Mouse (Mus musculus) stomach, embryonic 15.5 days (tissue): ENCODE measurements at regions not wholly inside any gene's neighbourhood (a gene's known extent, or its start where the extent isn't known, plus 50 kb on each side); places are given as distances from the start of the nearest gene placed in this dataset.

Experiments used
- ATAC-seq: fragments of 200-750 bp; cut with Nextera tagmentation; 2 replicates; pipeline ENCODE4 v1.8.0; 2017; ENCODE audit warnings: low read depth, moderate number of reproducible peaks, moderate TSS enrichment; ENCODE audit not compliant: insufficient read depth, low FRiP score
- H3K27ac ChIP-seq: fragments of 300-500 bp; sonication (generic); 2 replicates; pipeline ENCODE4 v1.5.1; 2015; ENCODE audit warnings: mild to moderate bottlenecking, inconsistent platforms
- H3K27me3 ChIP-seq: fragments of 300-500 bp; sonication (generic); replicated peaks from 2 replicates; pipeline ENCODE4 v1.6.1; 2015; ENCODE audit warnings: inconsistent platforms
- H3K36me3 ChIP-seq: fragments of 300-500 bp; sonication (generic); 2 replicates; pipeline ENCODE4 v1.6.1; 2015; ENCODE audit warnings: inconsistent platforms
- H3K4me1 ChIP-seq: fragments of 300-500 bp; sonication (generic); 2 replicates; pipeline ENCODE4 v1.6.1; 2015; ENCODE audit warnings: inconsistent platforms
- H3K4me2 ChIP-seq: fragments of 300-500 bp; sonication (generic); 2 replicates; pipeline ENCODE4 v1.6.1; 2015; ENCODE audit warnings: mild to moderate bottlenecking, inconsistent platforms
- H3K4me3 ChIP-seq: fragments of 300-500 bp; sonication (generic); replicated peaks from 2 replicates; pipeline ENCODE4 v1.5.1; 2015; ENCODE audit warnings: inconsistent platforms
- H3K9ac ChIP-seq: fragments of 300-500 bp; sonication (generic); 2 replicates; pipeline ENCODE4 v1.6.1; 2015; ENCODE audit warnings: inconsistent platforms
- H3K9me3 ChIP-seq: fragments of 300-500 bp; sonication (generic); 2 replicates; pipeline ENCODE4 v1.6.1; 2016; ENCODE audit warnings: inconsistent platforms
- WGBS: fragments of 180-500 bp; shearing (Covaris S2); methylation state at CpG from one replicate; pipeline ENCODE4 v1.1.7; 2015; 5-methylcytosine and 5-hydroxymethylcytosine counted together

- WGBS: 59% methylated on average over 21 of the region's 21 CpGs
- Histone ChIP-seq H3K27ac (no peak overlapping the region), H3K9ac (no peak overlapping the region), H3K4me3 (no peak overlapping the region), H3K27me3 (no peaks in the 10 kb centered on the region), H3K4me1 (no peaks in the 10 kb centered on the region), H3K4me2 (0 out of 2 replicates have a peak overlapping the region, but pooled peaks have one; percentile 22), H3K9me3 (no peaks in the 10 kb centered on the region), H3K36me3 (no peaks in the 10 kb centered on the region)
- no peak for ATAC-seq
These were observed 65.4 kb upstream of the Tes start for GRCm38 (mm10) chr6:16999451-17000139.

- no peak overlapping the region for H3K4me2 ChIP-seq
- no peak overlapping the region for H3K27ac ChIP-seq
- 49% methylated on average over 10 of the region's 10 CpGs for WGBS
- no peak for ATAC-seq
- H3K9me3 ChIP-seq: no peaks in the 10 kb centered on the region
- H3K27me3 ChIP-seq: no peaks in the 10 kb centered on the region
- H3K36me3 ChIP-seq: no peaks in the 10 kb centered on the region
- H3K4me3 ChIP-seq: no peak overlapping the region
- no peaks in the 10 kb centered on the region for H3K4me1 ChIP-seq
- H3K9ac ChIP-seq: no peak overlapping the region
These were observed 69.4 kb upstream of the Tes start for GRCm38 (mm10) chr6:16995495-16995936.

- Histone ChIP-seq H3K27ac (no peak overlapping the region), H3K4me1 (no peaks in the 10 kb centered on the region), H3K9ac (no peak overlapping the region), H3K4me3 (no peak overlapping the region), H3K27me3 (no peaks in the 10 kb centered on the region), H3K9me3 (no peaks in the 10 kb centered on the region), H3K36me3 (no peaks in the 10 kb centered on the region), H3K4me2 (no peak overlapping the region)
- no peak for ATAC-seq
- WGBS: 8% methylated on average over 8 of the region's 8 CpGs
These were observed 70.2 kb upstream of the Tes start for GRCm38 (mm10) chr6:16994711-16995110.

- no peak for ATAC-seq
These were observed 72.9 kb upstream of the Tes start for GRCm38 (mm10) chr6:16991996-16992591.

GRCm38 (mm10) chr6:16978206-16978505 is 79.9 kb upstream of the Tfec start:
- Histone ChIP-seq H3K36me3 (no peaks in the 10 kb centered on the region), H3K4me3 (no peak overlapping the region), H3K4me1 (0 out of 2 replicates have a peak, but pooled peaks cover 4% of the 10 kb centered on the region), H3K9ac (no peak overlapping the region), H3K27me3 (no peaks in the 10 kb centered on the region), H3K9me3 (no peaks in the 10 kb centered on the region), H3K27ac (no peak overlapping the region), H3K4me2 (no peak overlapping the region)
- WGBS: 25% methylated on average over 3 of the region's 3 CpGs
- ATAC-seq: no peak

More at GRCm38 (mm10) chr6:16991996-16992591, 72.9 kb upstream of the Tes start:
- no peaks in the 10 kb centered on the region for H3K4me1 ChIP-seq
- no peak overlapping the region for H3K9ac ChIP-seq
- no peaks in the 10 kb centered on the region for H3K36me3 ChIP-seq
- no peak overlapping the region for H3K27ac ChIP-seq
- H3K9me3 ChIP-seq: no peaks in the 10 kb centered on the region
- H3K27me3 ChIP-seq: no peaks in the 10 kb centered on the region
- 75% methylated on average over 15 of the region's 15 CpGs for WGBS
- H3K4me2 ChIP-seq: no peak overlapping the region
- no peak overlapping the region for H3K4me3 ChIP-seq

- Histone ChIP-seq H3K4me3 (no peak overlapping the region), H3K4me1 (0 out of 2 replicates have a peak, but pooled peaks cover 4% of the 10 kb centered on the region), H3K27me3 (no peaks in the 10 kb centered on the region), H3K9ac (no peak overlapping the region), H3K9me3 (no peaks in the 10 kb centered on the region), H3K36me3 (no peaks in the 10 kb centered on the region), H3K27ac (no peak overlapping the region), H3K4me2 (no peak overlapping the region)
- no peak for ATAC-seq
- WGBS: 62% methylated on average over 14 of the region's 14 CpGs
These were observed 79.4 kb upstream of the Tfec start for GRCm38 (mm10) chr6:16977392-16978205.

GRCm38 (mm10) chr6:16965658-16966057 is 67.4 kb upstream of the Tfec start:
- H3K36me3 ChIP-seq: no peaks in the 10 kb centered on the region
- ATAC-seq: no peak
- no peaks in the 10 kb centered on the region for H3K4me1 ChIP-seq
- no peak overlapping the region for H3K27ac ChIP-seq
- no peak overlapping the region for H3K4me3 ChIP-seq
- H3K27me3 ChIP-seq: no peaks in the 10 kb centered on the region
- no peak overlapping the region for H3K4me2 ChIP-seq
- H3K9ac ChIP-seq: no peak overlapping the region
- no peaks in the 10 kb centered on the region for H3K9me3 ChIP-seq
- WGBS: 51% methylated on average over 5 of the region's 5 CpGs

GRCm38 (mm10) chr6:16964362-16964761 is 66.1 kb upstream of the Tfec start:
- Histone ChIP-seq H3K9ac (no peak overlapping the region), H3K27me3 (no peaks in the 10 kb centered on the region), H3K36me3 (no peaks in the 10 kb centered on the region), H3K4me3 (no peak overlapping the region), H3K4me1 (no peaks in the 10 kb centered on the region), H3K9me3 (no peaks in the 10 kb centered on the region), H3K4me2 (no peak overlapping the region), H3K27ac (no peak overlapping the region; the same call in 1 of the 2 replicates)
- WGBS: 69% methylated on average over 2 of the region's 2 CpGs
- no peak for ATAC-seq

GRCm38 (mm10) chr6:16963958-16964357 is 65.7 kb upstream of the Tfec start:
- Histone ChIP-seq H3K4me2 (no peak overlapping the region), H3K9me3 (no peaks in the 10 kb centered on the region), H3K36me3 (no peaks in the 10 kb centered on the region), H3K27ac (no peak overlapping the region; the same call in 1 of the 2 replicates), H3K4me1 (no peaks in the 10 kb centered on the region), H3K27me3 (no peaks in the 10 kb centered on the region), H3K4me3 (no peak overlapping the region), H3K9ac (no peak overlapping the region)
- ATAC-seq: no peak
- 72% methylated on average over 3 of the region's 3 CpGs for WGBS

GRCm38 (mm10) chr6:16958102-16958501 is 59.9 kb upstream of the Tfec start:
- no peak for ATAC-seq
- no peaks in the 10 kb centered on the region for H3K4me1 ChIP-seq
- WGBS: 54% methylated on average over 3 of the region's 3 CpGs
- H3K27ac ChIP-seq: no peak overlapping the region
- no peaks in the 10 kb centered on the region for H3K9me3 ChIP-seq
- H3K4me2 ChIP-seq: no peak overlapping the region
- no peaks in the 10 kb centered on the region for H3K27me3 ChIP-seq
- no peak overlapping the region for H3K4me3 ChIP-seq
- no peaks in the 10 kb centered on the region for H3K36me3 ChIP-seq
- H3K9ac ChIP-seq: no peak overlapping the region

- Histone ChIP-seq H3K4me2 (no peak overlapping the region), H3K27ac (no peak overlapping the region), H3K4me3 (no peak overlapping the region), H3K9ac (no peak overlapping the region), H3K4me1 (no peaks in the 10 kb centered on the region), H3K9me3 (no peaks in the 10 kb centered on the region), H3K36me3 (no peaks in the 10 kb centered on the region), H3K27me3 (no peaks in the 10 kb centered on the region)
- ATAC-seq: no peak
- WGBS: 62% methylated on average over 6 of the region's 6 CpGs
These were observed 58.7 kb upstream of the Tfec start for GRCm38 (mm10) chr6:16956771-16957435.
